Mouse (Mus musculus): ENCODE measurements at regions not wholly inside any gene's neighbourhood (a gene's known extent, or its start where the extent isn't known, plus 50 kb on each side); places are given as distances from the start of the nearest gene placed in this dataset.

GRCm38 (mm10) chr14:86509686-86510085 lies 631.3 kb downstream of the Diaph3 start:
- Histone ChIP-seq H3K36me3 (replicated peaks) (no peaks in the 10 kb centered on the region), H3K9me3 (replicated peaks) (peaks cover 3% of the 10 kb centered on the region), H3K27me3 (ENCODE audit: insufficient read depth, low read length) (no peaks in the 10 kb centered on the region), H3K4me3 (ENCODE audit: low read depth, low read length) (no peak overlapping the region), H3K4me1 (ENCODE audit: insufficient read depth, low read depth, low read length) (no peaks in the 10 kb centered on the region)
- no peak for DNase-seq (ENCODE audit: low spot score)
- TF ChIP-seq GATA1 (IDR thresholded peaks at IDR 0.05; ENCODE audit: borderline replicate concordance, low read length) (no peak), GATA2 (IDR thresholded peaks at IDR 0.05; ENCODE audit: borderline replicate concordance, low read depth, low read length) (no peak), CTCF (IDR thresholded peaks at IDR 0.05; ENCODE audit: low read depth, low read length) (no peak), POLR2AphosphoS5 (IDR thresholded peaks at IDR 0.05; ENCODE audit: insufficient replicate concordance, low read depth, low read length) (no peak), TAL1 (conservative IDR thresholded peaks at IDR 0.05; ENCODE audit: low read depth, low read length) (no peak)
- no peak for ATAC-seq (ENCODE audit: extremely low read depth, insufficient number of reproducible peaks, low FRiP score, poor library complexity, severe bottlenecking)

- TF ChIP-seq GATA2 (IDR thresholded peaks at IDR 0.05; ENCODE audit: borderline replicate concordance, low read depth, low read length) = no peak
- TF ChIP-seq CTCF (IDR thresholded peaks at IDR 0.05; ENCODE audit: low read depth, low read length) = no peak
- no peak for TF ChIP-seq POLR2AphosphoS5 (IDR thresholded peaks at IDR 0.05; ENCODE audit: insufficient replicate concordance, low read depth, low read length)
- TF ChIP-seq GATA1 (IDR thresholded peaks at IDR 0.05; ENCODE audit: borderline replicate concordance, low read length) = no peak
- TF ChIP-seq TAL1 (conservative IDR thresholded peaks at IDR 0.05; ENCODE audit: low read depth, low read length) = no peak
- H3K9me3 ChIP-seq (replicated peaks) = peaks cover 3% of the 10 kb centered on the region
- no peaks in the 10 kb centered on the region for H3K27me3 ChIP-seq (ENCODE audit: insufficient read depth, low read length)
- H3K4me1 ChIP-seq (ENCODE audit: insufficient read depth, low read depth, low read length) = no peaks in the 10 kb centered on the region
- no peaks in the 10 kb centered on the region for H3K36me3 ChIP-seq (replicated peaks)
- ATAC-seq (ENCODE audit: extremely low read depth, insufficient number of reproducible peaks, low FRiP score, poor library complexity, severe bottlenecking) (no peak), DNase-seq (ENCODE audit: low spot score) (no peak)
- no peak overlapping the region for H3K4me3 ChIP-seq (ENCODE audit: low read depth, low read length)
Measured at GRCm38 (mm10) chr14:86506286-86506685, 634.7 kb downstream of the Diaph3 start.

- no peaks in the 10 kb centered on the region for H3K4me1 ChIP-seq (ENCODE audit: insufficient read depth, low read depth, low read length)
- H3K27me3 ChIP-seq (ENCODE audit: insufficient read depth, low read length) = no peaks in the 10 kb centered on the region
- ATAC-seq (ENCODE audit: extremely low read depth, insufficient number of reproducible peaks, low FRiP score, poor library complexity, severe bottlenecking) (no peak), DNase-seq (ENCODE audit: low spot score) (no peak)
- H3K9me3 ChIP-seq (replicated peaks) = peaks cover 23% of the 10 kb centered on the region
- no peak overlapping the region for H3K4me3 ChIP-seq (ENCODE audit: low read depth, low read length)
- no peak for TF ChIP-seq GATA2 (IDR thresholded peaks at IDR 0.05; ENCODE audit: borderline replicate concordance, low read depth, low read length)
- no peak for TF ChIP-seq TAL1 (conservative IDR thresholded peaks at IDR 0.05; ENCODE audit: low read depth, low read length)
- no peak for TF ChIP-seq POLR2AphosphoS5 (IDR thresholded peaks at IDR 0.05; ENCODE audit: insufficient replicate concordance, low read depth, low read length)
- TF ChIP-seq CTCF (IDR thresholded peaks at IDR 0.05; ENCODE audit: low read depth, low read length) = no peak
- no peak for TF ChIP-seq GATA1 (IDR thresholded peaks at IDR 0.05; ENCODE audit: borderline replicate concordance, low read length)
- H3K36me3 ChIP-seq (replicated peaks) = no peaks in the 10 kb centered on the region
Measured at GRCm38 (mm10) chr14:86490826-86491225, 650.2 kb downstream of the Diaph3 start.

GRCm38 (mm10) chr14:86489872-86490631 lies 651.0 kb downstream of the Diaph3 start:
- TF ChIP-seq CTCF (IDR thresholded peaks at IDR 0.05; ENCODE audit: low read depth, low read length) = no peak
- no peak for TF ChIP-seq POLR2AphosphoS5 (IDR thresholded peaks at IDR 0.05; ENCODE audit: insufficient replicate concordance, low read depth, low read length)
- TF ChIP-seq GATA1 (IDR thresholded peaks at IDR 0.05; ENCODE audit: borderline replicate concordance, low read length) = no peak
- TF ChIP-seq TAL1 (conservative IDR thresholded peaks at IDR 0.05; ENCODE audit: low read depth, low read length) = no peak
- no peak for TF ChIP-seq GATA2 (IDR thresholded peaks at IDR 0.05; ENCODE audit: borderline replicate concordance, low read depth, low read length)
- ATAC-seq (ENCODE audit: extremely low read depth, insufficient number of reproducible peaks, low FRiP score, poor library complexity, severe bottlenecking) = no peak

GRCm38 (mm10) chr14:86489044-86489816 lies 651.8 kb downstream of the Diaph3 start:
- H3K4me3 ChIP-seq (ENCODE audit: low read depth, low read length) = no peak overlapping the region
- H3K9me3 ChIP-seq (replicated peaks) = peaks cover 19% of the 10 kb centered on the region
- H3K36me3 ChIP-seq (replicated peaks) = no peaks in the 10 kb centered on the region
- H3K27me3 ChIP-seq (ENCODE audit: insufficient read depth, low read length) = no peaks in the 10 kb centered on the region
- TF ChIP-seq GATA2 (IDR thresholded peaks at IDR 0.05; ENCODE audit: borderline replicate concordance, low read depth, low read length) (no peak), GATA1 (IDR thresholded peaks at IDR 0.05; ENCODE audit: borderline replicate concordance, low read length) (no peak), POLR2AphosphoS5 (IDR thresholded peaks at IDR 0.05; ENCODE audit: insufficient replicate concordance, low read depth, low read length) (no peak), CTCF (IDR thresholded peaks at IDR 0.05; ENCODE audit: low read depth, low read length) (no peak), TAL1 (conservative IDR thresholded peaks at IDR 0.05; ENCODE audit: low read depth, low read length) (no peak)
- no peak for ATAC-seq (ENCODE audit: extremely low read depth, insufficient number of reproducible peaks, low FRiP score, poor library complexity, severe bottlenecking)
- no peak for DNase-seq (ENCODE audit: low spot score)
- no peaks in the 10 kb centered on the region for H3K4me1 ChIP-seq (ENCODE audit: insufficient read depth, low read depth, low read length)

More at GRCm38 (mm10) chr14:86489872-86490631, 651.0 kb downstream of the Diaph3 start:
- Histone ChIP-seq H3K27me3 (ENCODE audit: insufficient read depth, low read length) (no peaks in the 10 kb centered on the region), H3K9me3 (replicated peaks) (peaks cover 19% of the 10 kb centered on the region), H3K36me3 (replicated peaks) (no peaks in the 10 kb centered on the region), H3K4me1 (ENCODE audit: insufficient read depth, low read depth, low read length) (no peaks in the 10 kb centered on the region), H3K4me3 (ENCODE audit: low read depth, low read length) (no peak overlapping the region)
- DNase-seq (ENCODE audit: low spot score) = no peak

GRCm38 (mm10) chr14:86487285-86487897 lies 653.6 kb downstream of the Diaph3 start:
- no peak for DNase-seq (ENCODE audit: low spot score)

More at GRCm38 (mm10) chr14:86487285-86487897, 653.6 kb downstream of the Diaph3 start:
- Histone ChIP-seq H3K4me3 (ENCODE audit: low read depth, low read length) (no peak overlapping the region), H3K27me3 (ENCODE audit: insufficient read depth, low read length) (no peaks in the 10 kb centered on the region), H3K4me1 (ENCODE audit: insufficient read depth, low read depth, low read length) (no peaks in the 10 kb centered on the region), H3K36me3 (replicated peaks) (no peaks in the 10 kb centered on the region), H3K9me3 (replicated peaks) (peaks cover 19% of the 10 kb centered on the region)
- ATAC-seq (ENCODE audit: extremely low read depth, insufficient number of reproducible peaks, low FRiP score, poor library complexity, severe bottlenecking) = no peak
- TF ChIP-seq TAL1 (conservative IDR thresholded peaks at IDR 0.05; ENCODE audit: low read depth, low read length) (no peak), GATA2 (IDR thresholded peaks at IDR 0.05; ENCODE audit: borderline replicate concordance, low read depth, low read length) (no peak), CTCF (IDR thresholded peaks at IDR 0.05; ENCODE audit: low read depth, low read length) (no peak), GATA1 (IDR thresholded peaks at IDR 0.05; ENCODE audit: borderline replicate concordance, low read length) (no peak), POLR2AphosphoS5 (IDR thresholded peaks at IDR 0.05; ENCODE audit: insufficient replicate concordance, low read depth, low read length) (no peak)
